Mouse (Mus musculus) E14TG2a.4 (cell line): ENCODE measurements around the gene Crx.

Source experiments
- CTCF ChIP-seq: conservative IDR thresholded peaks from 2 replicates; pipeline ENCODE4 v1.5.1; 2014; ENCODE audit warnings: low read length
- NANOG ChIP-seq: IDR thresholded peaks from 2 replicates; pipeline ENCODE4 v1.6.1; 2014; ENCODE audit warnings: borderline replicate concordance, low read length, mixed read lengths
- POU5F1 ChIP-seq: IDR thresholded peaks from 2 replicates; pipeline ENCODE4 v1.6.1; 2014; ENCODE audit warnings: low read length, borderline replicate concordance

GRCm38 (mm10) chr7:15894251-15894650 lies 14.5 kb upstream of the Crx start:
- no peak for TF ChIP-seq CTCF
- TF ChIP-seq NANOG: no peak
- TF ChIP-seq POU5F1: no peak
